Mouse (Mus musculus) MEL (cell line): Measurements from ENCODE around the gene Cmya5.

Experiments
- CTCF ChIP-seq, 3 experiments: IDR thresholded peaks in 2 of 3; conservative IDR thresholded peaks in 1 of 3; 2 replicates each; pipeline ENCODE4 v1.5.1; 2011 to 2012; ENCODE audit warnings: low read length in 3 of 3, low read depth in 2 of 3, mild to moderate bottlenecking in 2 of 3, improper control_type of control experiment in 1 of 3, inconsistent platforms in 1 of 3, mixed read lengths in 1 of 3, moderate library complexity in 1 of 3; ENCODE audit not compliant: control insufficient read depth in 1 of 3, insufficient read depth in 1 of 3, poor library complexity in 1 of 3, severe bottlenecking in 1 of 3
- GATA1 ChIP-seq: IDR thresholded peaks from 2 replicates; pipeline ENCODE4 v1.6.1; 2011; ENCODE audit warnings: low read depth, low read length, improper control_type of control experiment
- HCFC1 ChIP-seq: IDR thresholded peaks from 2 replicates; pipeline ENCODE4 v1.6.1; 2012; ENCODE audit warnings: low read depth, mild to moderate bottlenecking, inconsistent platforms, low read length, improper control_type of control experiment, moderate library complexity
- MAX ChIP-seq: IDR thresholded peaks from 2 replicates; pipeline ENCODE4 v1.6.1; 2011; ENCODE audit warnings: low read length, improper control_type of control experiment
- POLR2A ChIP-seq, 2 experiments: IDR thresholded peaks; 2 replicates each; pipeline ENCODE4 v1.6.1; 2011 to 2012; ENCODE audit warnings: low read length in 2 of 2, mild to moderate bottlenecking in 2 of 2, control low read depth in 1 of 2, improper control_type of control experiment in 1 of 2, low read depth in 1 of 2, moderate library complexity in 1 of 2; ENCODE audit not compliant: control insufficient read depth in 1 of 2, insufficient read depth in 1 of 2, poor library complexity in 1 of 2
- USF1 ChIP-seq: IDR thresholded peaks from 2 replicates; pipeline ENCODE4 v1.6.1; 2014; ENCODE audit warnings: low read depth, mild to moderate bottlenecking, inconsistent platforms, low read length, improper control_type of control experiment, moderate library complexity
- ZC3H11A ChIP-seq: IDR thresholded peaks from 2 replicates; pipeline ENCODE4 v1.6.1; 2012; ENCODE audit warnings: low read depth, mild to moderate bottlenecking, inconsistent platforms, low read length, improper control_type of control experiment
- ZMIZ1 ChIP-seq: IDR thresholded peaks from 2 replicates; pipeline ENCODE4 v1.6.1; 2012; ENCODE audit warnings: low read depth, mild to moderate bottlenecking, inconsistent platforms, low read length, improper control_type of control experiment, moderate library complexity

- TF ChIP-seq CTCF (IDR thresholded peaks at IDR 0.05 in 2 of 3, conservative IDR thresholded peaks at IDR 0.05 in 1 of 3; ENCODE audit: control insufficient read depth in 1 of 3, insufficient read depth in 1 of 3, low read depth in 2 of 3, low read length in 3 of 3, poor library complexity in 1 of 3, severe bottlenecking in 1 of 3) (no peak), GATA1 (no peak), ZMIZ1 (no peak), HCFC1 (no peak), POLR2A (IDR thresholded peaks at IDR 0.05; ENCODE audit: control insufficient read depth in 1 of 2, insufficient read depth in 1 of 2, low read depth in 1 of 2, low read length in 2 of 2, poor library complexity in 1 of 2) (no peak), USF1 (no peak), ZC3H11A (no peak), MAX (no peak)
Measured at GRCm38 (mm10) chr13:93057492-93058260, 86.8 kb downstream of the Cmya5 start.
